Mouse (Mus musculus) kidney, adult 2 months (tissue): Measurements from ENCODE around the gene Nkx2-4.

Experiments used
- CTCF ChIP-seq: fragments of 200-500 bp; conservative IDR thresholded peaks from 2 replicates; pipeline ENCODE4 v1.5.1; 2011; ENCODE audit warnings: low read depth, mild to moderate bottlenecking, control low read depth, low read length, moderate library complexity, mixed read lengths; ENCODE audit not compliant: insufficient read depth, insufficient read length
- POLR2A ChIP-seq: fragments of 200-500 bp; IDR thresholded peaks from one replicate; pipeline ENCODE4 v1.6.1; 2011; ENCODE audit warnings: low read depth, low read length, control low read depth

DNA sequence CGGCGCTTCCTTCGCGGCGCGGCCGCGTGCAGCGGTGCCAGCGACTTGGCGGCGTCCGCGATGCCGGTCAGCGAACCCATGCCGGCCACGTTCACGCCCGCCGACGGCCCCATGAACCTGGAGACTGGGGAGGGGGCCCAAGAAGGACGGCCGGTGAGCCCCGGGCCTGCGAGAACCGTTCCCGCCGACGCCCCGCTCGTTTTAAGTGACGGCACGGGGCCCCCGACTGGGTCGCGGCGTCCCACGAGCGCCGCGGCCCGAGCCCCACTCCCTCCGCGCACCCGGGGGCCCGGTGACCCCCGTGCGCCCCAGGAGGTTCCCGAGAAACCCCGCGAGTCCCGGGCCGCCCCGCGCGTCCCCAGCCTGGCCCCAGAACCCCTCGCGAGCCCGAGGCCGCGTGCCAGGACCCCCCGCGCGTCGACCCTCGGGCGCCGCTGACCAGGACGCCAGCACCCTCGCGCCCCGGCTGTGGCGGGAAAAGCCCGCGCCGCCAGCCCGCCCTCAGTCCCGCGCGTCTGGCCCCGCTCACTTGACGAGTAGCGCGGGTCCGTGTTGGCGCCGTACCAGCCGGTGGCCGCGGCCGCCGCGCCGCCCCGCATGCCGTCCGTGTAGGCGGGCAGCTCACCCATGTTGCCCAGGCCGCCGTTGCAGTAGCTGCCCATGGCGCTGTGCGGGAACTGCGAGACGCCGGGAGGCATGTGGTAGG, 726 bp downstream of the Nkx2-4 start:
- no peak for TF ChIP-seq POLR2A
- no peak for TF ChIP-seq CTCF
